Mouse (Mus musculus): ENCODE data around the gene Cacng4.

- TF ChIP-seq CTCF (IDR thresholded peaks at IDR 0.05; ENCODE audit: extremely low read depth, insufficient read depth, low read length) (no peak), POLR2A (IDR thresholded peaks at IDR 0.05; ENCODE audit: extremely low read depth, insufficient read depth, low read length) (no peak)
These were observed 89.3 kb downstream of the Cacng4 start for GRCm38 (mm10) chr11:107705060-107705459.
